Mouse (Mus musculus) hindbrain, embryonic 10.5 days (tissue): ENCODE data around the gene Dusp22. TPM values are rescaled to one million over a fixed set of nuclear protein-coding genes. Genes with fewer than 3 reads are reported as not detected.

Experiments
- DNase-seq: peaks from one replicate; pipeline ENCODE4 v3.0.0-alpha.2; 2017; ENCODE audit warnings: low spot score
- H3K27ac ChIP-seq: fragments of 300-500 bp; sonication (generic); 2 replicates; pipeline ENCODE4 v1.5.1; 2016; ENCODE audit warnings: mild to moderate bottlenecking, moderate library complexity
- H3K27me3 ChIP-seq: fragments of 300-500 bp; sonication (generic); 2 replicates; pipeline ENCODE4 v1.6.1; 2016; ENCODE audit warnings: mild to moderate bottlenecking; ENCODE audit not compliant: poor library complexity, insufficient read depth, severe bottlenecking
- H3K36me3 ChIP-seq: fragments of 300-500 bp; sonication (generic); 2 replicates; pipeline ENCODE4 v1.6.1; 2016; ENCODE audit warnings: mild to moderate bottlenecking, moderate library complexity
- H3K4me1 ChIP-seq: fragments of 300-500 bp; sonication (generic); replicated peaks from 2 replicates; pipeline ENCODE4 v1.6.1; 2016; ENCODE audit warnings: mild to moderate bottlenecking
- H3K4me3 ChIP-seq: fragments of 300-500 bp; sonication (generic); 2 replicates; pipeline ENCODE4 v1.5.1; 2016; ENCODE audit warnings: mild to moderate bottlenecking, moderate library complexity
- H3K9me3 ChIP-seq: fragments of 300-500 bp; sonication (generic); 2 replicates; pipeline ENCODE4 v1.6.1; 2016; ENCODE audit warnings: mild to moderate bottlenecking, moderate library complexity
- WGBS: fragments of 180-500 bp; shearing (Covaris S2); methylation state at CpG from one replicate; pipeline ENCODE4 v1.1.7; 2016; 5-methylcytosine and 5-hydroxymethylcytosine counted together
- polyA plus RNA-seq: library from polyadenylated mRNA; unstranded; fragments of >200 nt; fragmentation: Nextera tagmentation; extraction: Ambion mirVana; gene quantifications from 2 replicates; pipeline ENCODE4 v1.2.1, GENCODE M21; 2016

Gene Dusp22
- polyA plus RNA-seq, 1 experiment from 2014 or later = 18.8 TPM

GRCm38 (mm10) chr13:30684614-30685122, 24.9 kb downstream of the Dusp22 start:
- WGBS = 70% methylated on average over 6 of the region's 6 CpGs
- H3K4me1 ChIP-seq = no peaks in the 10 kb centered on the region
- no peak overlapping the region for H3K27ac ChIP-seq

GRCm38 (mm10) chr13:30685957-30686356, 26.2 kb downstream of the Dusp22 start:
- WGBS = 82% methylated on average over 2 of the region's 2 CpGs
- no peaks in the 10 kb centered on the region for H3K36me3 ChIP-seq
- no peak overlapping the region for H3K27ac ChIP-seq
- no peaks in the 10 kb centered on the region for H3K4me1 ChIP-seq
- no peaks in the 10 kb centered on the region for H3K27me3 ChIP-seq
- H3K9me3 ChIP-seq = no peaks in the 10 kb centered on the region
- no peak for DNase-seq
- H3K4me3 ChIP-seq = no peak overlapping the region

More at GRCm38 (mm10) chr13:30684614-30685122, 24.9 kb downstream of the Dusp22 start:
- no peak overlapping the region for H3K4me3 ChIP-seq
- no peak for DNase-seq
- H3K9me3 ChIP-seq = no peaks in the 10 kb centered on the region
- H3K36me3 ChIP-seq = no peaks in the 10 kb centered on the region
- H3K27me3 ChIP-seq = no peaks in the 10 kb centered on the region

- no peak for DNase-seq
- Histone ChIP-seq H3K4me3 (no peak overlapping the region), H3K36me3 (no peaks in the 10 kb centered on the region), H3K27ac (no peak overlapping the region), H3K4me1 (no peaks in the 10 kb centered on the region), H3K27me3 (no peaks in the 10 kb centered on the region), H3K9me3 (no peaks in the 10 kb centered on the region)
- WGBS = 93% methylated on average over 12 of the region's 12 CpGs
Observed at GRCm38 (mm10) chr13:30688035-30688616, 28.3 kb downstream of the Dusp22 start.

- Histone ChIP-seq H3K4me3 (no peak overlapping the region), H3K27ac (no peak overlapping the region), H3K36me3 (no peaks in the 10 kb centered on the region), H3K4me1 (no peaks in the 10 kb centered on the region), H3K9me3 (no peaks in the 10 kb centered on the region), H3K27me3 (no peaks in the 10 kb centered on the region)
- DNase-seq = no peak
- WGBS = 92% methylated on average over 5 of the region's 5 CpGs
Observed at GRCm38 (mm10) chr13:30689475-30689874, 29.7 kb downstream of the Dusp22 start.

- Histone ChIP-seq H3K27ac (no peak overlapping the region), H3K27me3 (no peaks in the 10 kb centered on the region), H3K9me3 (no peaks in the 10 kb centered on the region), H3K4me1 (no peaks in the 10 kb centered on the region), H3K36me3 (no peaks in the 10 kb centered on the region), H3K4me3 (no peak overlapping the region)
- WGBS = 85% methylated on average over 9 of the region's 9 CpGs
- DNase-seq = no peak
Observed at GRCm38 (mm10) chr13:30691441-30692292, 31.9 kb downstream of the Dusp22 start.

GRCm38 (mm10) chr13:30692644-30693385, 33.0 kb downstream of the Dusp22 start:
- no peaks in the 10 kb centered on the region for H3K4me1 ChIP-seq
- no peak overlapping the region for H3K27ac ChIP-seq
- no peaks in the 10 kb centered on the region for H3K27me3 ChIP-seq
- no peak overlapping the region for H3K4me3 ChIP-seq
- DNase-seq = no peak
- no peaks in the 10 kb centered on the region for H3K36me3 ChIP-seq
- 90% methylated on average over 7 of the region's 7 CpGs for WGBS
- H3K9me3 ChIP-seq = no peaks in the 10 kb centered on the region

GRCm38 (mm10) chr13:30695232-30695631, 35.4 kb downstream of the Dusp22 start:
- Histone ChIP-seq H3K4me1 (no peaks in the 10 kb centered on the region), H3K36me3 (no peaks in the 10 kb centered on the region), H3K4me3 (no peak overlapping the region), H3K9me3 (no peaks in the 10 kb centered on the region), H3K27ac (no peak overlapping the region), H3K27me3 (no peaks in the 10 kb centered on the region)
- 79% methylated on average over 1 of the region's 1 CpGs for WGBS
- DNase-seq = no peak

- Histone ChIP-seq H3K9me3 (no peaks in the 10 kb centered on the region), H3K27ac (no peak overlapping the region), H3K4me3 (no peak overlapping the region), H3K4me1 (no peaks in the 10 kb centered on the region), H3K27me3 (no peaks in the 10 kb centered on the region), H3K36me3 (no peaks in the 10 kb centered on the region)
- WGBS = 91% methylated on average over 2 of the region's 2 CpGs
- no peak for DNase-seq
Observed at GRCm38 (mm10) chr13:30695890-30696289, 36.1 kb downstream of the Dusp22 start.

- Histone ChIP-seq H3K4me3 (no peak overlapping the region), H3K36me3 (no peaks in the 10 kb centered on the region), H3K9me3 (no peaks in the 10 kb centered on the region), H3K4me1 (no peaks in the 10 kb centered on the region), H3K27ac (no peak overlapping the region), H3K27me3 (no peaks in the 10 kb centered on the region)
- no peak for DNase-seq
- 90% methylated on average over 5 of the region's 5 CpGs for WGBS
Observed at GRCm38 (mm10) chr13:30697880-30698279, 38.1 kb downstream of the Dusp22 start.

GRCm38 (mm10) chr13:30702695-30703094, 42.9 kb downstream of the Dusp22 start:
- 96% methylated on average over 5 of the region's 5 CpGs for WGBS
- H3K36me3 ChIP-seq = no peaks in the 10 kb centered on the region
- H3K4me1 ChIP-seq = no peaks in the 10 kb centered on the region
- no peak overlapping the region for H3K27ac ChIP-seq
- H3K4me3 ChIP-seq = no peak overlapping the region
- H3K9me3 ChIP-seq = no peaks in the 10 kb centered on the region
- H3K27me3 ChIP-seq = no peaks in the 10 kb centered on the region
- DNase-seq = no peak

- Histone ChIP-seq H3K4me3 (no peak overlapping the region), H3K4me1 (no peaks in the 10 kb centered on the region), H3K27me3 (no peaks in the 10 kb centered on the region), H3K36me3 (0 out of 2 replicates have a peak, but pooled peaks cover 3% of the 10 kb centered on the region), H3K9me3 (no peaks in the 10 kb centered on the region), H3K27ac (no peak overlapping the region)
- no peak for DNase-seq
- 88% methylated on average over 8 of the region's 8 CpGs for WGBS
Observed at GRCm38 (mm10) chr13:30704246-30705095, 44.7 kb downstream of the Dusp22 start.

GRCm38 (mm10) chr13:30711066-30711465, 51.3 kb downstream of the Dusp22 start:
- H3K4me3 ChIP-seq = no peak overlapping the region
- no peaks in the 10 kb centered on the region for H3K4me1 ChIP-seq
- H3K36me3 ChIP-seq = 0 out of 2 replicates have a peak, but pooled peaks cover 3% of the 10 kb centered on the region
- no peak overlapping the region for H3K27ac ChIP-seq
- 86% methylated on average over 2 of the region's 2 CpGs for WGBS
- DNase-seq = no peak
- no peaks in the 10 kb centered on the region for H3K27me3 ChIP-seq
- no peaks in the 10 kb centered on the region for H3K9me3 ChIP-seq
